Comparison of ENCODE assay signal across 41 mouse cellular contexts in the genomic region with DNA sequence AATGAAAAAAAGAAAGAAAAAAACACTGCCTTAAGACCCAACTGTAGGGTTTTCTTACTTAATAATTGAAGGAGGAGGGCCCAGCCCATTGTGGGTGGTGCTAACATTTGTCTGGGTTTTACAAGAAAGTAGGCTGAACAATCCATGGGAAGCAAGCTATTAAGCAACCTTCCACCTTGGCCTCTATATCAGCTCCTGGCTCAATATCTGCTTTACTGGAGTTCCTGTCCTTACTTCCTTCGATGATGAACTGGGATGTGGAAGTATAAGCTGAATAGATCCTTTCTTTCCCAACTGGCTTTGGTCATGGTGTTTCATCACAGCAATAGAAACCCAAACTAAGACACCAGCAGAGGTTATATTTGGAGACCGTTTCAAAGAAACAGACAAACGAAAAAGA. TPM values are rescaled to one million over a fixed set of nuclear protein-coding genes. Genes with fewer than 3 reads are reported as not detected.
"Had no signal": no experiment of that assay in that cellular context is flagged by ENCODE, and none has a peak within 500 bp of the region (broad histone marks: within the 10 kb centered on the region; RNA-seq: fewer than 3 reads in every experiment).

No protein-coding gene starts in this region.

- H3K4me3 ChIP-seq: gastrocnemius, adult 2 months; heart, embryonic 13.5 days; heart, embryonic 15.5 days; hindbrain, embryonic 13.5 days; hindbrain, embryonic 15.5 days; kidney, embryonic 15.5 days; limb, embryonic 13.5 days; limb, embryonic 15.5 days; liver, embryonic 12.5 days had no signal

- H3K36me3 ChIP-seq: heart, embryonic 13.5 days; heart, embryonic 15.5 days; hindbrain, embryonic 13.5 days; hindbrain, embryonic 15.5 days; kidney, embryonic 15.5 days; limb, embryonic 13.5 days; limb, embryonic 15.5 days; liver, embryonic 12.5 days had no signal

- H3K9me3 ChIP-seq: heart, embryonic 13.5 days; heart, embryonic 15.5 days; hindbrain, embryonic 13.5 days; hindbrain, embryonic 15.5 days; kidney, embryonic 15.5 days; limb, embryonic 13.5 days; limb, embryonic 15.5 days; liver, embryonic 12.5 days had no signal

- H3K4me1 ChIP-seq: heart, embryonic 13.5 days; heart, embryonic 15.5 days; hindbrain, embryonic 13.5 days; hindbrain, embryonic 15.5 days; kidney, embryonic 15.5 days; limb, embryonic 13.5 days; limb, embryonic 15.5 days had no signal

- H3K4me2 ChIP-seq: heart, embryonic 11.5 days; heart, embryonic 13.5 days; heart, embryonic 15.5 days; hindbrain, embryonic 13.5 days; hindbrain, embryonic 15.5 days; kidney, embryonic 15.5 days; limb, embryonic 13.5 days; limb, embryonic 15.5 days; liver, embryonic 12.5 days had no signal

- H3K9ac ChIP-seq: heart, embryonic 13.5 days; heart, embryonic 15.5 days; hindbrain, embryonic 13.5 days; hindbrain, embryonic 15.5 days; kidney, embryonic 15.5 days; limb, embryonic 13.5 days; limb, embryonic 15.5 days; liver, embryonic 12.5 days had no signal

- ATAC-seq: hindbrain, postnatal 0 days; intestine, embryonic 16.5 days; liver, embryonic 12.5 days had no signal

- DNase-seq: gastrocnemius, adult 2 months; gastrocnemius, postnatal 10 days; gastrocnemius, postnatal 25 days; heart, adult 18-20 months; heart, postnatal 14 days; heart, postnatal 36 days; kidney, adult 11 months; kidney, adult 2 months; kidney, adult 9 months; kidney, postnatal 14 days; kidney, postnatal 36 days; layer of hippocampus, adult 9-11 months; layer of hippocampus, postnatal 36 days had no signal

- H3K27ac ChIP-seq: gastrocnemius, adult 2 months; heart, embryonic 13.5 days; heart, embryonic 15.5 days; hindbrain, embryonic 13.5 days; hindbrain, embryonic 15.5 days; hindbrain, postnatal 0 days; kidney, embryonic 15.5 days; kidney, postnatal 0 days; limb, embryonic 13.5 days; limb, embryonic 15.5 days; liver, embryonic 12.5 days had no signal

- H3K27me3 ChIP-seq: heart, embryonic 15.5 days; hindbrain, embryonic 13.5 days; hindbrain, embryonic 15.5 days; limb, embryonic 15.5 days; liver, embryonic 12.5 days had no signal

RNA-seq across cellular contexts. Expression of gene Ifnb1, which starts 2.8 kb away (rescaled TPM):
- total RNA-seq: gastrocnemius, adult 2 months; gastrocnemius, postnatal 10 days; gastrocnemius, postnatal 25 days; gastrocnemius, postnatal 4 days; heart, adult 18-20 months; heart, postnatal 14 days; heart, postnatal 36 days; hematopoietic stem cell, adult 5-6 weeks; hindbrain, postnatal 0 days; layer of hippocampus, adult 18-20 months; layer of hippocampus, adult 8-10 months; layer of hippocampus, postnatal 14 days; layer of hippocampus, postnatal 36 days; left cerebral cortex, adult 18-20 months; left cerebral cortex, adult 8-10 months; left cerebral cortex, postnatal 14 days; left cerebral cortex, postnatal 36 days; liver, adult 2 months had no signal
- polyA plus RNA-seq: frontal cortex, adult 2 months; heart, embryonic 11.5 days; heart, embryonic 13.5 days; heart, embryonic 15.5 days; heart, postnatal 0 days; hindbrain, embryonic 11.5 days; hindbrain, embryonic 13.5 days; hindbrain, embryonic 15.5 days; hindbrain, postnatal 0 days; intestine, embryonic 14.5 days; intestine, embryonic 16.5 days; kidney, adult 2 months; kidney, embryonic 15.5 days; kidney, postnatal 0 days; large intestine, adult 2 months; limb, embryonic 11.5 days; limb, embryonic 13.5 days; limb, embryonic 15.5 days; liver, adult 2 months; liver, embryonic 12.5 days had no signal

RNA-seq across cellular contexts. Expression of gene Ifna15, which starts 32.7 kb away (rescaled TPM):
- total RNA-seq: gastrocnemius, adult 2 months; gastrocnemius, postnatal 10 days; gastrocnemius, postnatal 25 days; gastrocnemius, postnatal 4 days; heart, adult 18-20 months; heart, postnatal 14 days; heart, postnatal 36 days; hematopoietic stem cell, adult 5-6 weeks; hindbrain, postnatal 0 days; layer of hippocampus, adult 18-20 months; layer of hippocampus, adult 8-10 months; layer of hippocampus, postnatal 14 days; layer of hippocampus, postnatal 36 days; left cerebral cortex, adult 18-20 months; left cerebral cortex, adult 8-10 months; left cerebral cortex, postnatal 14 days; left cerebral cortex, postnatal 36 days; liver, adult 2 months had no signal
- polyA plus RNA-seq: frontal cortex, adult 2 months; heart, embryonic 11.5 days; heart, embryonic 13.5 days; heart, embryonic 15.5 days; heart, postnatal 0 days; hindbrain, embryonic 11.5 days; hindbrain, embryonic 13.5 days; hindbrain, embryonic 15.5 days; hindbrain, postnatal 0 days; intestine, embryonic 14.5 days; intestine, embryonic 16.5 days; kidney, adult 2 months; kidney, embryonic 15.5 days; kidney, postnatal 0 days; large intestine, adult 2 months; limb, embryonic 11.5 days; limb, embryonic 13.5 days; limb, embryonic 15.5 days; liver, adult 2 months; liver, embryonic 12.5 days had no signal

RNA-seq across cellular contexts. Expression of gene Ifna14, which starts 46.2 kb away (rescaled TPM):
- total RNA-seq: gastrocnemius, adult 2 months; gastrocnemius, postnatal 10 days; gastrocnemius, postnatal 25 days; gastrocnemius, postnatal 4 days; heart, adult 18-20 months; heart, postnatal 14 days; heart, postnatal 36 days; hematopoietic stem cell, adult 5-6 weeks; hindbrain, postnatal 0 days; layer of hippocampus, adult 18-20 months; layer of hippocampus, adult 8-10 months; layer of hippocampus, postnatal 14 days; layer of hippocampus, postnatal 36 days; left cerebral cortex, adult 18-20 months; left cerebral cortex, adult 8-10 months; left cerebral cortex, postnatal 14 days; left cerebral cortex, postnatal 36 days; liver, adult 2 months had no signal
- polyA plus RNA-seq: frontal cortex, adult 2 months; heart, embryonic 11.5 days; heart, embryonic 13.5 days; heart, embryonic 15.5 days; heart, postnatal 0 days; hindbrain, embryonic 11.5 days; hindbrain, embryonic 13.5 days; hindbrain, embryonic 15.5 days; hindbrain, postnatal 0 days; intestine, embryonic 14.5 days; intestine, embryonic 16.5 days; kidney, adult 2 months; kidney, embryonic 15.5 days; kidney, postnatal 0 days; large intestine, adult 2 months; limb, embryonic 11.5 days; limb, embryonic 13.5 days; limb, embryonic 15.5 days; liver, adult 2 months; liver, embryonic 12.5 days had no signal
